Comparison of ENCODE assay signal across 22 mouse cellular contexts in genomic region chr17:79626241-79626816, GRCm38 (mm10).
"Had no signal": no experiment of that assay in that cellular context is flagged by ENCODE, and none has a peak within 500 bp of the region (broad histone marks: within the 10 kb centered on the region; RNA-seq: fewer than 3 reads in every experiment).

No protein-coding gene starts in this region.

- DNase-seq: kidney, adult 11 months; kidney, postnatal 14 days; kidney, postnatal 4 days; left cerebral cortex, postnatal 4 days; liver, postnatal 0 days; lung, embryonic 14.5 days; lung, postnatal 10 days; lung, postnatal 4 days; midbrain, embryonic 14.5 days; right cerebral cortex, adult 18-20 months; right cerebral cortex, postnatal 14 days; right cerebral cortex, postnatal 4 days; thymus, adult 18-20 months; thymus, postnatal 36 days had no signal

- H3K9ac ChIP-seq: limb, embryonic 12.5 days; limb, embryonic 15.5 days; liver, embryonic 14.5 days; liver, postnatal 0 days; lung, embryonic 14.5 days; neural tube, embryonic 12.5 days; neural tube, embryonic 15.5 days had no signal

- H3K9me3 ChIP-seq: limb, embryonic 12.5 days; limb, embryonic 15.5 days; neural tube, embryonic 12.5 days; neural tube, embryonic 15.5 days had no signal

- H3K4me1 ChIP-seq: limb, embryonic 12.5 days; limb, embryonic 15.5 days; neural tube, embryonic 12.5 days; neural tube, embryonic 15.5 days had no signal

- H3K27me3 ChIP-seq: limb, embryonic 12.5 days; limb, embryonic 15.5 days; neural tube, embryonic 12.5 days; neural tube, embryonic 15.5 days had no signal

- H3K4me3 ChIP-seq: limb, embryonic 12.5 days; limb, embryonic 15.5 days; neural tube, embryonic 12.5 days; neural tube, embryonic 15.5 days had no signal

- H3K27ac ChIP-seq: limb, embryonic 12.5 days; limb, embryonic 15.5 days; liver, embryonic 14.5 days; neural tube, embryonic 12.5 days; neural tube, embryonic 15.5 days; stomach, postnatal 0 days had no signal

- H3K36me3 ChIP-seq: limb, embryonic 12.5 days; limb, embryonic 15.5 days; neural tube, embryonic 12.5 days; neural tube, embryonic 15.5 days had no signal

- ATAC-seq: liver, postnatal 0 days had no signal

- H3K4me2 ChIP-seq: limb, embryonic 12.5 days; limb, embryonic 15.5 days; liver, embryonic 11.5 days; lung, embryonic 14.5 days; midbrain, embryonic 11.5 days; neural tube, embryonic 12.5 days; neural tube, embryonic 15.5 days had no signal
